Mouse (Mus musculus) kidney, adult 2 months (tissue): ENCODE measurements around the gene Cd52.

Experiments
- CTCF ChIP-seq: fragments of 200-500 bp; conservative IDR thresholded peaks from 2 replicates; pipeline ENCODE4 v1.5.1; 2011; ENCODE audit warnings: low read depth, mild to moderate bottlenecking, control low read depth, low read length, moderate library complexity, mixed read lengths; ENCODE audit not compliant: insufficient read depth, insufficient read length
- POLR2A ChIP-seq: fragments of 200-500 bp; IDR thresholded peaks from one replicate; pipeline ENCODE4 v1.6.1; 2011; ENCODE audit warnings: low read depth, low read length, control low read depth

DNA sequence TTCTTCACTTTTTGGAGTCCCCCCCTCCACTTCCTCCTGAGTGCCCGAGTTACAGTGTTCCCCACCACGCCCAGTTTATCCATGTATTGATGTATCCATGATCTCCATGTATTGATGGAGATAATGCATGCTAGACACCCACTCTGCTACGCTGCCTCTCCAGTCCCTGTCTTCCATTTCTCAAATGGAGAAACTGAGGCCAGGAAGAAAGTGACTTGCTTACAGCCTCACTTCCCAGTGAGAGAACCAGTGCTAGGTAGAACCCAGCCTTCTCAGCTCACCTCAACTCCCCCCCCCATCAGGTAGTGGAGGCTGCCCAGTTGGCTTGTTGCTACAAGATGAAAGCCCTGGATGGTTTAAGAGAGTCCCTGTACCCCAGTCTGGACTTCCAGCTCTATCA lies 41.3 kb downstream of the Cd52 start, which contains the start of gene Zfp683:
- TF ChIP-seq CTCF (no peak), POLR2A (no peak)
